Mouse (Mus musculus): Measurements from ENCODE around the gene Aktip. TPM values are rescaled to one million over a fixed set of nuclear protein-coding genes. Genes with fewer than 3 reads are reported as not detected.

Aktip gene
- total RNA-seq, 2 experiments from 2014 or later: 40.3 to 45.5 TPM

- peak; percentile 62 to 72 for DNase-seq
These were observed 8.9 kb downstream of the Aktip start for GRCm38 (mm10) chr8:91190816-91191340.

DNA sequence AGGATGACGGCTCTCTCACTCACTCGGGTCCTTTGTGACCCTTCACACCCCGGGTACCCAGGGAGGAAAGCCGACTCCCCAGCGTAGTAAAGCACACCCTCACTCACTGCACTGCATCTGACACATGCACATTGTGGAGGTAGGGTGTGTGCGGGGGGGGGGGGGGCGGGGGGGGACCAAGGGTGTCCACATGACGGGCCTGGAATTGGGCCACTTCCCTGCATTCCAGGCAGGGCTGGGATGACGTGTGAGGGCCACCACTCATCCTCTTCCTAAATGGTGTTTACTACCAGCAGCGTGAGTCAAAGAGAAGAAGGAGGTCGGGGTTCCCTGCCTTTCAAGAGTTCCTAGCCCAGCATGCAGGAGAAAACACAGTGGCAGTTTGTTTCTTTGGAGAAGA is 11.6 kb downstream of the Aktip start:
- no peak for DNase-seq

GRCm38 (mm10) chr8:91186372-91186771 is 13.4 kb downstream of the Aktip start:
- no peak for DNase-seq

DNA sequence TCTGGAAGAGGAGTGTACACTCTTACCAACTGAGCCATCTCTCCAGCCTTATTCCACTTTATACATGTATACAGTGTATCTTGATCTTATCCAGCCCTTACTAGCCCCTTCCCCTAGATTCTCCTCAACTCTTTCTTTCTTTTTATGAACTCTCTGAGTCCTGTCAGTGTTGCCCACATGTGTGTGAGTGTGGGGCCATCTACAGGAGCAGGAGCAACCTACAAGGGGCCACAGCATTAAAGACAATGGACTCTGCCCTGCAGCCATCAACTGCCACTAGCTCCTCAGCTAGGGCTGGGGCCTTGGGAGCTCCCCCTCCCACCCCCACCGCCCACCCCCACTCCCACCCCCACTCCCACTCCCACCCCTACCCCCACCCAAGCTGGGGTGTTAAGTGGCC is 22.1 kb downstream of the Aktip start:
- DNase-seq: no peak

DNA sequence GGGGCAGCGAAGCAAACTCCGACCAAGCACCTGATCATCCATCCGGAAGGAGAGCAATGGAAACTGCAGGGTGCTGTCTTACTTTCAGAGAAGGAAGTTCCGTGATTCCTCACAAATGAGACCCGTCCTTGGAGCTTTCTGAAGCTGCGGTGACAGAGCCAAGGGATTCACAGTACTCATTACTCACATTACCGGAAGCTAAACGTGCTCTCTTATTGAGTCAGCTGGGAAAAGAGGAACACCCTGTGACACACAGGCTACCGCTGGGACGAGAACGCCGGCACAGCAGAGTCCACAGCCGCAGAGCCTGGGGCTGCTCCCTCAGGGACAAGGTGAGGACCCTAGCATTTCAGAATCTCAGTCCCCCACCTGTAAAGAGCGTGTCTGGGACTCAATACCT is 23.6 kb downstream of the Aktip start:
- DNase-seq: peak; percentile 26 to 48

DNA sequence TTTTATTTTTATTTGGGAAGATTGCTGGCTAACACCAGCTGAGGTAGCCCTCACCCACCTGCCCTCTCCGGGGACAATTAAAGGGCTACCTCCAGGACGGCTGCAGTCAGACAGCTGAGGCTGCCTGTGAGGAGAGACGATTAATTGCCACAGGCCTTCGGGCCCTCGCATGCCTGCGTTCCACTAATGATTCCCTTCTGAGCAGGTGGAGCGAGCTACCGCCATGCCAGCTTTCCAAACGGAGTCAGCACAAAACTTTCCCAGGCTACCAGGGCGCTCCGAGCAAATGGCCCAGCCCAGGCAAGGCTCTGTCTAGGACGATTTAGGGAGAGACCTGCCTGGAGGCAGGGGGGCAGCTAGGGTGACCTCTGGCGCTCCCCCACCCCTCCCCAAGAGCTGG is 28.2 kb downstream of the Aktip start:
- DNase-seq: no peak

- no peak for DNase-seq
These were observed 28.9 kb downstream of the Aktip start for GRCm38 (mm10) chr8:91170914-91171313.

GRCm38 (mm10) chr8:91170152-91170551 is 29.6 kb downstream of the Aktip start:
- DNase-seq: no peak

DNA sequence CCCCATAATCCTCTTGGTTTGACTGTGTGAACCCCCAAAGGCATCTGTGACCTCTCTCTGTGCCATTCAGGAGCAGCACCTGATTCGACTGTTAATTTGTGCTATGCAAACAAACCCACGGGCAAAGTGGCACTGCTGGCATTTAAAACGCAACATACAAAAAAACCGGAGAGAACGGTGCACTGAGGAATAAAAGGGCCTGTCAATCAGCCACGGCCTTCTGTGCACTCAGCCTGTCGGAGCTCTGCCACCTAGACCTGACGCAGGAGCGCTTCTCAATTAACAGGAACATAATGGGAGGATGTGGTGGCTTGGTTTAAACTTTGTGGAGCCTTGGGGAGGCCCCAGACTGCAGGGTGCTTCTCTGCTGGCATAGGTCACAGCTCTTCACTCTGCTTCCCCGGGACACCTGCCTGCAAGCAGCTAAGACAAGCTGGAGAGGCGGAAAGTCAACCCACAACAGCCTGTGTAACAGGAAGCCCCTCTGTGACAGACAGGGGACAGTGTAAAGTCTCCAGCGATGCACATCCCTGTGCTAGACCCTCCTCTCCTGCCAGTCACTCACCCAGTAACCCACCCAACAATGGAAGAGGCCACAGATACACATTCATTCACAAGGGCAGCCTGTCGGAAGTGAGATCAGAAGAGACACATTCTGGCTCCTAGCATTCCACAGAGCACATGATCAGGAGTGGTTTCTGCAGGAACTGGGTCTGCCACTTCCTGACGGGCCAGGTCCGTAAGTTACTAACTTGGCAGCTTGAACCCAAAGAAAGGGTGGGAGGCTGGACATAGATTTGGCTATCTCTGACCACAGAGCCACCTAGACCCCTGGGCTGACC is 39.6 kb downstream of the Aktip start:
- no peak for DNase-seq

GRCm38 (mm10) chr8:91158617-91159016 is 41.2 kb downstream of the Aktip start:
- DNase-seq: no peak

DNA sequence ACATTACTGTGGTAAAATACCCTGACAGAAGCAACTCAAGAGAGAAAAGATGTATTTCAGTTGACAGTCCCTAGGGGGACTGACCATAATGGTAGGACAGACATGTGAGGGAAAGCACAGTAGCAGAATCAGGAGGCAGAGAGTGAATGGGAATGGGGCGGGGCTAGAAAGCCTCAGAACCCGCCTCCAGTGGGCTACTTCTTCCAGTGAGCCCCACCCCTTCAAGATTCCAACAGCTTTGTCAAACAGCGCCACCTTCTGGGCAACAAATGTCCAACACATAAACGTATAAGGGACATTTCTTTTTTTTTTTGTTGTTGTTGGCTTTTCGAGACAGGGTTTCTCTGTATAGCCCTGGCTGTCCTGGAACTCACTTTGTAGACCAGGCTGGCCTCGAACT is 45.2 kb downstream of the Aktip start:
- DNase-seq: peak in 1 of 2 experiments; percentile 37

- no peak for DNase-seq
These were observed 45.9 kb downstream of the Aktip start for GRCm38 (mm10) chr8:91153831-91154230.

DNA sequence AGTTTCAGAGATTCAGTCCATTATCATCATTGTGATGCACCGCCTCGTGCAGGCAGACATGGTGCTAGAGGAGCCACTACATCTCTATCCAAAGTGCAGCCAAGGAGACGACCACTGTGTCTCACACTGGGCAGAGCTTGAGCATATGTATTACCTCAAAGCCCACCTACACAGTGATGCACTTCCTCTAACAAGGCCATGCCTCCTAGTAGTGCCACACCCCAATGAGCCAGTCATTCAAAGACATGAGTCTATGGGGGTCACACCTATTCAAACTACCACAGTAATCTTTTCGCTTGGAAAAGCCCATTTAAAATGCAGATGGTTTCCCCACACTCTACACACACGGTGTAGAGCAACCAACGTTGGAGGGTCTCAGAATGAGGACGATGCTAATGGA is 48.2 kb downstream of the Aktip start:
- no peak for DNase-seq

DNA sequence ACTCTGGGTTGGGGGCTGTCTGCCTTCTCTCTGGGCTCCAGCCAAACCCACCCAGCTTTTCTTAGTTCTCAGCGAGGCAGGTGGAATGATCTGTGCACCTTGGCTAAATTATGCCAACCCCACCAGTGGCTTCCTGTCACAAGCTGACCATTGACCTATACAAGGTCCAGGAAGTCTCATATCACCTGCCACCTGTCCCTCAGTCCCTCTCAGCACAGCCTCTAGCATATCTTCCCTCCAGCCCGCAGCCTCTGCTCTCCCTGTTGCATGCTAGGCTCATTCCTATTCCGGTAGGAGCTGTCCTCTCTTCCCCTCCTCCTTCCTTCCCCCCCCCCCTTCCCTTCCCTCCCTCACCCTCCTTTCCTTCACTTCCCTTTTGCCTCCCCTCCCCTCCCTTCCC is 50.5 kb downstream of the Aktip start:
- DNase-seq: no peak

DNA sequence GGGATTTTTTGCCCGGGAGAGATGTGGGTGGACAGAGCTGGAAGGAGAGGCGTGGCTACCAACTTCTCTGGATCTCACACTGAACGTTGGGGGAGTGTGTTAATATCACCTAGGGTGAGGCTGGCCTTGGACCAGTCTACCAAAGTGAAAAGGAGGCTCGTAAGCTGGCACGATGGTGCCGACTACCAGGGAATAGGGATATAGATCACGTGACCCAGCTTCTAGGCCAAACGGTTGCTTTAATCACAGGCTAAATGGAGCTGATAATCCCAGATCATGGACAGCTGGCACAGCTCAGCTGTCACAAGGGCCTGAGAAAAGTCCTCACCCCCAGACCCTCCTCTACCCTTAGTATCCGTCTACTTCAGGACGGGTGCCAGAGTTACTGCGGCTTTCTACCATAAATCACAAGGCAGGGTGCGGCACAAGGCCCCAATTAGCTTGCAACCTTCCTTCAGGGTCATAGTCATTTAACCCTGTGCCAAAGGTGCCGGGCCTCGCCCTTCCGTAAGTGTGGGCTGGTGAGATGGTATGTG is 51.1 kb downstream of the Aktip start:
- peak; percentile 17 to 18 for DNase-seq

DNA sequence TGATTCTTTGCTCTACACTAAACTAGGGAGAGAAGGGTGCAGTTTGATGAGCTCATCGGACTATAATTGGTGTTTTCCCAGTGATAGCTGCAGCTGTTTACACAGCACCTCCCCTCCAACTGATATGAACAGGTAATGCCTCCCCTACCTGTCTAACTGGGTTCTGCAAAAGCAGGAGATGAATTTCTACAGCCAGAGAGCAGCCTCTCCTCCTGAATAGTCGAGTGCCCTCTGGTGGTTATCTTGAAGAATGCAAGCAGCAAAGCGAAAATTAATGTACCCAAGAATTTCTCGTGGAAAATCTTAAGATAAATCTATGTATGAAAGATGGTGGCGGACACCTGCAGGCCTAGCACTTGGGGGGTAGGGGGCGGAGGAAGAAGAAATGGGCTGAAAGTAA is 52.1 kb downstream of the Aktip start:
- peak; percentile 14 to 58 for DNase-seq

GRCm38 (mm10) chr8:91140828-91141227 is 58.9 kb downstream of the Aktip start:
- no peak for DNase-seq

DNA sequence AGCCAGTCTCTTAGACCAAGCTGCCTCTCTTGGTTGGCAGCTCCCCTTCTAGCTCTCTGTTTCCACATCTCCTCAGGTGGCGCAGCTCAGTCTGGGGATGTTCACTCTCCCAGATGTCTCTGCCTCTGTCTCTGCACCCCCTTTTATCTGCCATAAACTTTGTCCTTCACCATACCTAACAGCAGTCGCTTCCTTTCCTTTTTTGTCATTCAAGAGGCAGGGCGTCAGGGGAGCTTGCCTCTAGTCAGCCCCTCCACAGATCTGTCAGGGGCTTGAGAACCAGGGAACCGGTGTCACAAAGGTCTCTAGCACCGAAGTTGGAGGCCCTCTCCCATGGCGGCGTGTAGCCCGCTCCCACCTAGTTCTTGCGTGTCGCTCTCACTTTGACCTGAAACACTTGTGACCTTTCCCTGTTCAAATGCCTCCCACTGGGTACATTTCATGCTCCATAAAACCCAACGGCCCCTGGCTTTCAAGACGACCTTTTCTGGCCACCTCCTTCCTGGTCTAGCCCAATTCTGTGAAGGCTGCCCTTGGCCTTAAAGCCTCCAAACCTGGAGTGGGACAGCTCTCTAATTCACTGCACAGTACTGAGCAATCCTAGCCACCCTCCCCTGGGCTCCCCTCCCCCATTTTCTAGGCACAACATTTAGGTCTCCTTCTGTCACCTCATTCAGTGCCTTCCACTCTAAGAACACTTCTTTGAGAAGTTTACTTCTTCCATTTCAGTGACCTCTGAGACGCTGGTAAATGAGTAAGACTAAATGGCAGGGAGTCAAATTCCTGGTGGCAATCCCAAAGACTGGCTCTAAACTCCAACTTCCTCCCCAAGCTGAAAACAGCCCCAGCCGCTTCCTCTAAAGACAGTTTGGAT is 64.2 kb downstream of the Aktip start:
- no peak for DNase-seq

GRCm38 (mm10) chr8:91134659-91135058 is 65.1 kb downstream of the Aktip start:
- DNase-seq: no peak

- peak; percentile 99 to 100 for DNase-seq
These were observed 65.7 kb downstream of the Aktip start for GRCm38 (mm10) chr8:91134070-91134475.

DNA sequence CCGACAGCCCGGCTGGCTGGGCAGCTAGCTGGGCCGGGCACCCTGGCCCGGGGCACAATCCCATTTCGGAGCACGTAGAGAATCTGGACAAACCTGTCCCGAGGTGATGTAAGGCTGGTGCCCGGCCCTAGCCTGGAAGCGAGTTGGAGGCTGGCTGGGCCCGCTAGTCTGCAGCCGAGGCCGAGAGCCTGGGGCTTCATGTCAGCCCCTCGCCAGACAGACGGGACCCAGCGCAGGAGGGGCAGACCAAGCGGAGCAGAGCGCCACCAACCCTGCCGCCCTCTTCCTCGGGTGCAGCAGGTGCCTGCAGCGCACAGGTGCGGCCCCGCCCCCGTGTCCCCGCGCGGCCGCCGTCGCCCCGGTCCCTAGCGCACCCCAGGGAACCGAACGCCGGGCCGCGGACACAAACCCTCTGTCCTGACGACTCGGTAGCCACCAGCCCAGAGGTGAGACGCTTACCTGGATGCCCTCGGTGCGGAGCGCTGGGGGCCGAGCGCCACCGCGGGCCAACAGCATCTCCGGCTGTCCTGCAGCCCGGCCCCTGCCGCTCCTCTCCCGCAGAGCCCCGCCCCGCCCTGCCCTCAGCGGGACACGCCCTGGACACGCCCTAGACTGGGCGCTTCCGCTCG is 66.2 kb downstream of the Aktip start:
- DNase-seq: no peak

- DNase-seq: no peak
These were observed 67.0 kb downstream of the Aktip start for GRCm38 (mm10) chr8:91132731-91133130.

Data from adrenal gland, postnatal 36 days (tissue).